Mouse (Mus musculus) kidney, postnatal 10 days (tissue): ENCODE measurements around the gene Slc34a1.

ENCODE experiments used
- DNase-seq: peaks from one replicate; pipeline ENCODE4 v3.0.0; 2021; ENCODE audit warnings: mixed read lengths

Slc34a1 gene

GRCm38 (mm10) chr13:55444286-55444936 is 46.4 kb downstream of the Slc34a1 start:
- peak; percentile 91 for DNase-seq

GRCm38 (mm10) chr13:55444937-55445315 is 46.9 kb downstream of the Slc34a1 start, which contains the start of gene Grk6:
Grk6 (plus strand) TSS chr13:55445072.
- DNase-seq: peak; percentile 99

- no peak for DNase-seq
These were observed 47.5 kb downstream of the Slc34a1 start for GRCm38 (mm10) chr13:55445361-55446091.

GRCm38 (mm10) chr13:55446483-55447105 is 48.6 kb downstream of the Slc34a1 start:
- no peak for DNase-seq

- DNase-seq: no peak
These were observed 49.6 kb downstream of the Slc34a1 start for GRCm38 (mm10) chr13:55447543-55447943.

GRCm38 (mm10) chr13:55448131-55448530 is 50.1 kb downstream of the Slc34a1 start:
- DNase-seq: no peak

GRCm38 (mm10) chr13:55449205-55449604 is 51.2 kb downstream of the Slc34a1 start:
- no peak for DNase-seq

- no peak for DNase-seq
These were observed 51.9 kb downstream of the Slc34a1 start for GRCm38 (mm10) chr13:55449679-55450441.

- DNase-seq: no peak
These were observed 52.6 kb downstream of the Slc34a1 start for GRCm38 (mm10) chr13:55450511-55450980.

- no peak for DNase-seq
These were observed 53.3 kb downstream of the Slc34a1 start for GRCm38 (mm10) chr13:55451296-55451695.

GRCm38 (mm10) chr13:55451785-55452549 is 54.0 kb downstream of the Slc34a1 start:
- peak; percentile 60 for DNase-seq

GRCm38 (mm10) chr13:55462965-55463364 is 65.0 kb downstream of the Slc34a1 start:
- no peak for DNase-seq

- no peak for DNase-seq
These were observed 65.5 kb downstream of the Slc34a1 start for GRCm38 (mm10) chr13:55463399-55464026.

GRCm38 (mm10) chr13:55464027-55464884 is 66.3 kb downstream of the Slc34a1 start, which contains the start of gene Prr7:
Prr7 (plus strand) TSS chr13:55464267.
- peak; percentile 70 for DNase-seq

GRCm38 (mm10) chr13:55465184-55465583 is 67.2 kb downstream of the Slc34a1 start:
- peak; percentile 21 for DNase-seq
